Mouse (Mus musculus) Patski (cell line): ENCODE measurements around the gene Eloa. TPM values are rescaled to one million over a fixed set of nuclear protein-coding genes. Genes with fewer than 3 reads are reported as not detected.

Experiments
- ATAC-seq: fragments of 100-300 bp; one replicate; pipeline ENCODE4 v1.8.0; 2021
- CTCF ChIA-PET: fragments of 350-600 bp; sonication (Branson Sonifier 250); formaldehyde crosslinking; loops from one replicate; lab custom pipeline; 2022; ENCODE audit warnings: inconsistent platforms; lab: Charles Lee
- POLR2A ChIA-PET: fragments of 350-600 bp; sonication (Branson Sonifier 250); formaldehyde crosslinking; loops from one replicate; lab custom pipeline; 2022; ENCODE audit warnings: antibody characterized with exemption, inconsistent platforms; lab: Charles Lee
- DNase-seq: peaks from one replicate; pipeline ENCODE4 v3.0.0-alpha.2; 2011; ENCODE audit warnings: low read depth, low spot score
- H3K27me3 ChIP-seq: fragments of 371-371 bp; one replicate; pipeline ENCODE4 v1.5.1; 2021
- CTCF ChIP-seq: fragments of 100-300 bp; IDR thresholded peaks from one replicate; pipeline ENCODE4 v1.5.1; 2021
- in situ Hi-C: fragments of 300-500 bp; cut with MboI; formaldehyde crosslinking; loops from 3 replicates; pipeline ENCODE4 v1.11.1; 2018; ENCODE audit warnings: low pct_unique_long_range_greater_than_20kb, mixed read lengths
- polyA plus RNA-seq: library from polyadenylated mRNA; unstranded; gene quantifications from one replicate; pipeline ENCODE4 v1.2.3, GENCODE M21; 2021

Gene Eloa
- polyA plus RNA-seq, 1 experiment from 2014 or later: 22.6 TPM

GRCm38 (mm10) chr4:135968271-135968869 lies 53.2 kb downstream of the Eloa start:
- ATAC-seq (no peak), DNase-seq (no peak)
- POLR2A ChIA-PET: no interaction called here
- CTCF ChIA-PET: no interaction called here
- H3K27me3 ChIP-seq: no peaks in the 10 kb centered on the region
- TF ChIP-seq CTCF: no peak
- in situ Hi-C loops: no loop called here

- ChIA-PET POLR2A (no interaction called here), CTCF (no interaction called here)
- TF ChIP-seq CTCF: no peak
- no peaks in the 10 kb centered on the region for H3K27me3 ChIP-seq
- ATAC-seq (no peak), DNase-seq (no peak)
- in situ Hi-C loops: no loop called here
Measured at GRCm38 (mm10) chr4:135967086-135967760, 54.3 kb downstream of the Eloa start.

- no peaks in the 10 kb centered on the region for H3K27me3 ChIP-seq
- no peak for DNase-seq
- in situ Hi-C loops: no loop called here
- no peak for ATAC-seq
- CTCF ChIA-PET: no interaction called here
- no peak for TF ChIP-seq CTCF
- POLR2A ChIA-PET: no interaction called here
Measured at GRCm38 (mm10) chr4:135966283-135966682, 55.3 kb downstream of the Eloa start.

- DNase-seq (no peak), ATAC-seq (no peak)
- POLR2A ChIA-PET: no interaction called here
- TF ChIP-seq CTCF: no peak
- H3K27me3 ChIP-seq: no peaks in the 10 kb centered on the region
- CTCF ChIA-PET: no interaction called here
- in situ Hi-C loops: no loop called here
Measured at GRCm38 (mm10) chr4:135965113-135965512, 56.5 kb downstream of the Eloa start.

- no peaks in the 10 kb centered on the region for H3K27me3 ChIP-seq
- DNase-seq (no peak), ATAC-seq (peak; percentile 46)
- POLR2A ChIA-PET: no interaction called here
- TF ChIP-seq CTCF: no peak
- in situ Hi-C loops: loop anchor here (5.0 kb wide), 1 partner anchor 88 kb away; the partner anchor contains the start of gene Rpl11
- CTCF ChIA-PET: no interaction called here
Measured at GRCm38 (mm10) chr4:135964426-135964825, 57.1 kb downstream of the Eloa start.

GRCm38 (mm10) chr4:135963457-135964193 lies 57.9 kb downstream of the Eloa start, which contains the start of gene Gale:
TSS of gene Gale (plus strand) at chr4:135963727.
- no peak for TF ChIP-seq CTCF
- in situ Hi-C loops: loop anchor here (5.0 kb wide), 1 partner anchor 89 kb away; the partner anchor contains the start of gene Rpl11
- ChIA-PET CTCF (interaction anchor here (1.0 to 1.5 kb wide), 3 partner anchors 9 to 21 kb away, joined by 3 to 5 read pairs (median 5); partner anchors contain the start of gene Lypla2), POLR2A (interaction anchor here (0.5 to 2.0 kb wide), 4 partner anchors 10 to 90 kb away, joined by 3 to 5 read pairs (median 4); partner anchors contain the start of gene Pithd1)
- no peaks in the 10 kb centered on the region for H3K27me3 ChIP-seq
- ATAC-seq (peak; percentile 54), DNase-seq (peak; percentile 87)

GRCm38 (mm10) chr4:135962946-135963345 lies 58.6 kb downstream of the Eloa start:
- DNase-seq (no peak), ATAC-seq (no peak)
- no peak for TF ChIP-seq CTCF
- ChIA-PET POLR2A (interaction anchor here (0.9 to 2.0 kb wide), 3 partner anchors 9 to 23 kb away, joined by 3 to 5 read pairs (median 4); partner anchors contain the start of gene Pithd1), CTCF (interaction anchor here (1.0 to 1.5 kb wide), 3 partner anchors 9 to 21 kb away, joined by 3 to 5 read pairs (median 5); partner anchors contain the start of gene Lypla2)
- in situ Hi-C loops: loop anchor here (5.0 kb wide), 1 partner anchor 89 kb away; the partner anchor contains the start of gene Rpl11
- no peaks in the 10 kb centered on the region for H3K27me3 ChIP-seq

DNA sequence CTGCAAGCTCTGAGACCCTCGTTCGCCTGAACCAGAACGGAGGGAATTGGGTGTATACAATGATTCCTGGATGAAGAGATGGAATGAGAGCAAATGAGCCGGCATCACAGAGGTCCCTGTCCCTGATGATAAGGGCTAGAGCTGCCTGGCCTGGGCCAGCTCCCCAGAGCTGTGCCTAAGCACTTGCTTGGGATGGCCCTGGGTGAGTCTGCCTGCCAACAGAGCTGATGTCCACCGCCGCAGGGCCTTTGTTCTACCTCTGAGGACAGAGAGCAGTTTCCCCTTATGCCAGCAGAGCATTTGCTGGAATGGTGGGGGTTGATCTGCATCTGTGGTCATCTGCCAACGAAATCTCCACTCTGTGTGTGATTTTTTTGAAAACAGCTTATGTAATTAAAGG lies 59.4 kb downstream of the Eloa start:
- in situ Hi-C loops: loop anchor here (5.0 kb wide), 1 partner anchor 90 kb away; the partner anchor contains the start of gene Rpl11
- DNase-seq (no peak), ATAC-seq (no peak)
- no peak for TF ChIP-seq CTCF
- ChIA-PET CTCF (interaction anchor here (1.0 to 1.5 kb wide), 3 partner anchors 8 to 22 kb away, joined by 3 to 5 read pairs (median 5); partner anchors contain the start of gene Lypla2), POLR2A (interaction anchor here (1.5 to 2.0 kb wide), 2 partner anchors 9 to 24 kb away, joined by 4 to 5 read pairs; partner anchors contain the start of gene Pithd1)
- H3K27me3 ChIP-seq: no peaks in the 10 kb centered on the region

DNA sequence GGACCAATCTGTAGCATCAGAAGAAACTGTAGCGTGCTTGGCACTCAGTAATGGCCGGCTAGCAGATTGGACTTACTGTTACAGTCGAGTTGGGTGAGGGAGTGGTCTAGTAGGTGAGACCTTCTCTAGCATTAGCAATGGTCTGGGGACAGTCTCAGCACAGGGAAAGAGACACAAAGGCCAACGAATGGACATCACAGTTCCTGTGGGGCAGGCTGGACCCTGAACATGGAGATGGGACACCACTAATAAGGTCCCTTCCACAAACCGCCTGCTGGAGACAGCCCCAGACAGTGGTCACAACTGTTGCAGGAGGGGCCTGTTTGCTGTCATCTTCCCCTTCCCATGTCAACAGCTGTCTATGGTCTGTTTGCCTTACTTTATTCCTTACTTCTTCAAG lies 59.9 kb downstream of the Eloa start:
- TF ChIP-seq CTCF: no peak
- in situ Hi-C loops: loop anchor here (5.0 kb wide), 1 partner anchor 91 kb away; the partner anchor contains the start of gene Rpl11
- no peaks in the 10 kb centered on the region for H3K27me3 ChIP-seq
- DNase-seq (no peak), ATAC-seq (no peak)
- ChIA-PET POLR2A (no interaction called here), CTCF (interaction anchor here (1.5 kb wide), 1 partner anchor 10 kb away, joined by 5 read pairs; the partner anchor contains the start of gene Lypla2)

DNA sequence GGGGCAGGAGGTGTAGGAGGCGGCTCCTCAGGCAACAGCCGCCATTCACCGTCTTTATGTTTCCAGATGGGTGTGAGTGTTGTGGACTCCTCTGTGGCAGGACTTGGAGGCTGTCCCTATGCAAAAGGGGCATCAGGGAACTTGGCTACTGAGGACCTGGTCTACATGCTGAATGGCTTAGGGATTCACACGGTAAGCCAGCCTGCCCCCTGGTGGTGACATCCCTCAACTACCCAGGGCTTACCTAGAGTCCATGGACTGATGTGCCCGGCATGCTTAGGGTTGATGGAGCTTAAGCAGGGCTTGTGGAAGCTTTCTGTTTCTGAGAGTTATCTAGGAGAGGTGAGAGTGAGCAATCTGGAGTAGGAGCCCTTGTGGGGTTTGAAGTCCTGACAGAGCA lies 60.8 kb downstream of the Eloa start:
- no peak for DNase-seq
- in situ Hi-C loops: loop anchor here (5.0 kb wide), 1 partner anchor 92 kb away; the partner anchor contains the start of gene Rpl11
- CTCF ChIA-PET: interaction anchor here (1.2 to 1.3 kb wide), 2 partner anchors 9 to 22 kb away, joined by 3 to 4 read pairs; no protein-coding TSS in a partner anchor

More for the DNA sequence above, 60.8 kb downstream of the Eloa start:
- H3K27me3 ChIP-seq: no peaks in the 10 kb centered on the region
- POLR2A ChIA-PET: no interaction called here
- no peak for TF ChIP-seq CTCF
- ATAC-seq: no peak
